Mouse (Mus musculus): ENCODE measurements around the gene Tubgcp3. TPM values are rescaled to one million over a fixed set of nuclear protein-coding genes. Genes with fewer than 3 reads are reported as not detected.

Tubgcp3 gene
- polyA plus RNA-seq, 1 experiment from 2014 or later, result 34.0 TPM

DNA sequence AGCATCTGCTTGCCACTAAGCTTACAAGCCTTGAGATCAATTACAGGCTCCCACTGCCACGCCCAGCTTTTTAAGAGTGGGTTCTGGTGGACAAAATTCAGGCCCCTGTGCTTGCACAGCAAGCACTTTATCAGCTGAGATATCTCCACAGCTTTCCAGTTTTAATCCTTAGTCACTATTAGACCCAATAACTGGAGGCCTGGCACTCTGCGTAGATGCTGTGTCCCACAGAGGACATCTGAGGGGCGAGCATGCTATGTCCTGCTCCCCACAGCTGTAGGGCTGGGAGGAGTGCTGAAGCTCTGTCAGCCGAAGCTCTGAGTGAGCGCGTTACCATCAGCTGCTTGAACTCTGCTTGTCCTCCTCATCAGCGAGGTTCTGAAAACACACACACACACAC, 105.5 kb downstream of the Tubgcp3 start:
- H3K36me3 ChIP-seq, result no peaks in the 10 kb centered on the region
- H3K4me3 ChIP-seq, result no peak overlapping the region
- peaks cover 66% of the 10 kb centered on the region for H3K27me3 ChIP-seq (ENCODE audit: insufficient read depth, poor library complexity, severe bottlenecking)
- H3K9me3 ChIP-seq, result no peaks in the 10 kb centered on the region
- 47% methylated on average over 7 of the region's 7 CpGs for WGBS
- no peak overlapping the region for H3K27ac ChIP-seq
- no peak for DNase-seq (ENCODE audit: low spot score)
- no peaks in the 10 kb centered on the region for H3K4me1 ChIP-seq

DNA sequence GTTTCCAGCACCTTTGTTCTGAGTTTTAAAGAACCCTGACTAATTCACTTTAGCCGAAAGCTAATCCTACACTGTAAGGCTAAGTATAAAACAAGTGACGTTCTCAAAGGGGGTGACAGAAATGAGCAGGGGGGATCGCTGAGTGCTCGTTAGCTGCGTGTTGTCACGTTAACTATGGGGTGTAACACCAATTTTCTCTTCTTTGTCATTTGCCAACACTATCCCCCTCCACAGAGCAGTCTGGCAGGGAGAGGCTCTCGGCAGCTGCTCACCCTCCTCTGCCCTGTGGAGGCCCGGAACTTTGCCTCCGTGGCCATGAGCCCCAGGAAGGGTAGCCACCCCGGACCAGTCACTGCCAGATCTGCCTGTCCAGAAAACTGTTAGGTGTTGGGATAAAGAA, 106.6 kb downstream of the Tubgcp3 start:
- no peaks in the 10 kb centered on the region for H3K9me3 ChIP-seq
- no peak for DNase-seq (ENCODE audit: low spot score)
- H3K4me1 ChIP-seq, result no peaks in the 10 kb centered on the region
- H3K27me3 ChIP-seq (ENCODE audit: insufficient read depth, poor library complexity, severe bottlenecking), result peaks cover 74% of the 10 kb centered on the region
- WGBS, result 62% methylated on average over 10 of the region's 10 CpGs
- no peak overlapping the region for H3K4me3 ChIP-seq
- H3K27ac ChIP-seq, result no peak overlapping the region
- H3K36me3 ChIP-seq, result no peaks in the 10 kb centered on the region

DNA sequence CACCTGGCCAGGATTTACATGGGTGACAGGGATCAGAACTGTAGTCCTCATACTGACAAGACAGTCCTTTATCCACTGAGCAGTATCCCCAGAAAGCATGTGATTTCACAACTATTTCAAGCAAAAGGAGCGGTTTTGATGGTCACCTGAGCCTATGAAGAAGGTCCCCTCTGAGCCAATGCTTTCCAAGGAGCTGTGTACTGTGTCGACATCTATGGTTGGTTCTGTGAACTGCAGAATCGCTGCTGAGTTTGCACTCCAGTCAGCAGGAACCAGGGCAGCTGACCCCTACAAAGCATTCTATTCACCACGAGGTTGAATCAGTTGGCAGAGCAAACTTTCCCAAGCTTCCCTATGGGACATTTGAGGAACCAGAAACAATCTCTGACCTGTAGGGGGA, 107.7 kb downstream of the Tubgcp3 start:
- no peak for DNase-seq (ENCODE audit: low spot score)
- Histone ChIP-seq H3K9me3 (no peaks in the 10 kb centered on the region), H3K4me3 (no peak overlapping the region), H3K36me3 (no peaks in the 10 kb centered on the region), H3K27me3 (ENCODE audit: insufficient read depth, poor library complexity, severe bottlenecking) (peaks cover 82% of the 10 kb centered on the region), H3K4me1 (no peaks in the 10 kb centered on the region), H3K27ac (no peak overlapping the region)
- WGBS, result 12% methylated on average over 4 of the region's 4 CpGs

Small RNA genes within 50 kb of the gene (microRNA-seq; reads per million reads assigned to microRNA genes)
- gene Gm26483, result not detected

Other genes starting within 250 kb of the Tubgcp3 start
- gene Spaca7, start 99.2 kb downstream of the Tubgcp3 start, polyA plus RNA-seq (2016; fragmentation: Nextera tagmentation; extraction: Ambion mirVana), result not detected in 2 replicates
- 11.7 and 17.9 TPM in 2 replicates for gene Atp11a, start 84.8 kb upstream of the Tubgcp3 start, polyA plus RNA-seq (2016; fragmentation: Nextera tagmentation; extraction: Ambion mirVana)
- 8.3 and 9.1 TPM in 2 replicates for gene Mcf2l, start 201.6 kb upstream of the Tubgcp3 start, polyA plus RNA-seq (2016; fragmentation: Nextera tagmentation; extraction: Ambion mirVana)

All from heart, embryonic 10.5 days (tissue).